Mouse (Mus musculus) bone marrow, adult 2 months (tissue): Measurements from ENCODE around the gene Thumpd1.
A peak's percentile ranks its signal among the peaks of the same experiment; 100 is the strongest.

Experiments
- CTCF ChIP-seq: fragments of 200-500 bp; IDR thresholded peaks from 2 replicates; pipeline ENCODE4 v1.5.1; 2011; ENCODE audit warnings: low read length, control low read depth; ENCODE audit not compliant: control insufficient read depth, insufficient read depth
- POLR2A ChIP-seq: fragments of 200-500 bp; IDR thresholded peaks from 2 replicates; pipeline ENCODE4 v1.6.1; 2011; ENCODE audit warnings: low read depth, mild to moderate bottlenecking, control low read depth, low read length, borderline replicate concordance; ENCODE audit not compliant: control insufficient read depth

GRCm38 (mm10) chr7:119673465-119673864, 47.1 kb downstream of the Thumpd1 start:
- TF ChIP-seq CTCF = peak; percentile 62
- TF ChIP-seq POLR2A = no peak
